Mouse (Mus musculus) midbrain, embryonic 16.5 days (tissue): ENCODE data around the gene Uprt. TPM values are rescaled to one million over a fixed set of nuclear protein-coding genes. Genes with fewer than 3 reads are reported as not detected.

Source experiments
- ATAC-seq: fragments of 200-750 bp; cut with Nextera tagmentation; 2 replicates; pipeline ENCODE4 v1.8.0; 2017; ENCODE audit warnings: moderate TSS enrichment
- H3K27ac ChIP-seq: fragments of 300-500 bp; sonication (generic); 2 replicates; pipeline ENCODE4 v1.5.1; 2014; ENCODE audit warnings: mild to moderate bottlenecking, low read length, mixed read lengths
- H3K27me3 ChIP-seq: fragments of 300-500 bp; sonication (generic); 2 replicates; pipeline ENCODE4 v1.6.1; 2014; ENCODE audit warnings: low read depth, low read length, mixed read lengths; ENCODE audit not compliant: control insufficient read depth, insufficient read depth
- H3K36me3 ChIP-seq: fragments of 300-500 bp; sonication (generic); 2 replicates; pipeline ENCODE4 v1.6.1; 2014; ENCODE audit warnings: mild to moderate bottlenecking, low read length, moderate library complexity, mixed read lengths; ENCODE audit not compliant: control insufficient read depth, insufficient read depth
- H3K4me1 ChIP-seq: fragments of 300-500 bp; sonication (generic); 2 replicates; pipeline ENCODE4 v1.6.1; 2014; ENCODE audit warnings: mild to moderate bottlenecking, low read length, mixed read lengths; ENCODE audit not compliant: control insufficient read depth, insufficient read depth
- H3K4me2 ChIP-seq: fragments of 300-500 bp; sonication (generic); 2 replicates; pipeline ENCODE4 v1.6.1; 2014; ENCODE audit warnings: mild to moderate bottlenecking, low read length, mixed read lengths
- H3K4me3 ChIP-seq: fragments of 300-500 bp; sonication (generic); 2 replicates; pipeline ENCODE4 v1.5.1; 2014; ENCODE audit warnings: low read depth, mild to moderate bottlenecking, low read length, moderate library complexity, mixed read lengths
- H3K9ac ChIP-seq: fragments of 300-500 bp; sonication (generic); 2 replicates; pipeline ENCODE4 v1.6.1; 2014; ENCODE audit warnings: low read depth, low read length, mixed read lengths
- H3K9me3 ChIP-seq: fragments of 300-500 bp; sonication (generic); replicated peaks from 2 replicates; pipeline ENCODE4 v1.6.1; 2014; ENCODE audit warnings: mild to moderate bottlenecking, low read length, mixed read lengths; ENCODE audit not compliant: control insufficient read depth, poor library complexity, severe bottlenecking
- WGBS: fragments of 180-500 bp; shearing (Covaris S2); extraction: QIAGEN DNeasy Blood & Tissue Kit; methylation state at CpG from one replicate; pipeline ENCODE4 v1.1.7; 2014; 5-methylcytosine and 5-hydroxymethylcytosine counted together
- polyA plus RNA-seq: library from polyadenylated mRNA; unstranded; fragments of >200 nt; fragmentation: Nextera tagmentation; extraction: Ambion mirVana; gene quantifications from 2 replicates; pipeline ENCODE4 v1.2.1, GENCODE M21; 2015

Uprt gene
- polyA plus RNA-seq, 1 experiment from 2014 or later: 1.6 TPM

DNA sequence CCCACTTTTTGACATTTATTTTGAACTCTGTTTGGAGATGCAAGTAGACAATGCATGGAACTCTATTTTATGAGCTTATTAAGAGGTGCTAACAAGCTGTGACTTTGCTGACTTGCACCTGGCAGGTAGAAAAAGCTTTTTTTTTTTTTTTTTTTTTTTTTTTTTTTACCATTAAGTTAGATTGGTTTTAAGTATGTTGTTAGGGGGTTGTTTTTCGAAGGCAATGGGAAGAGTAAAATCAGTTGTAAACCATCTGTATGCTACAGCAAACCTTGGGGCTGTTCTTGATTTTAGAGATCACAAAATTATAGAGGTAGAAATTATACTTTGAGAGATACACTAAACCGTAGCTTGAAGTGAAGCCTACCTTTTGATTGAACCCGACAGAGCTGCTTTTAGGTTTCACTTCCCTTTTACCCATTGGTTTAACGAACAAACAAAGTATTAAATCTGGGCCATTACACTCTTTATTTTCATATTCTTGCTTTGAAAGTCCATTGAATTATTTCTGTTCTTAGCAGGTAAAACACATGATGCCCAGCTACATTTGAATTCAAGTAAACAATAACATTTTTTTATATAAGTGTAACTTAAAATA, 6.4 kb downstream of the Uprt start:
- Histone ChIP-seq H3K9ac (no peak overlapping the region), H3K4me1 (peaks cover 5% of the 10 kb centered on the region; the same call in 1 of the 2 replicates), H3K27ac (no peak overlapping the region), H3K36me3 (no peaks in the 10 kb centered on the region), H3K9me3 (no peaks in the 10 kb centered on the region), H3K27me3 (peaks cover 6% of the 10 kb centered on the region), H3K4me3 (no peak overlapping the region), H3K4me2 (no peak overlapping the region)
- no peak for ATAC-seq
- 80% methylated on average over 4 of the region's 4 CpGs for WGBS

- no peak for ATAC-seq
- Histone ChIP-seq H3K36me3 (no peaks in the 10 kb centered on the region), H3K9ac (no peak overlapping the region), H3K4me3 (no peak overlapping the region), H3K9me3 (no peaks in the 10 kb centered on the region), H3K4me1 (no peaks in the 10 kb centered on the region; the same call in 1 of the 2 replicates), H3K27ac (no peak overlapping the region), H3K27me3 (peaks cover 6% of the 10 kb centered on the region), H3K4me2 (no peak overlapping the region)
- 64% methylated on average over 4 of the region's 4 CpGs for WGBS
These were observed 7.2 kb downstream of the Uprt start for GRCm38 (mm10) chrX:104489626-104490355.

DNA sequence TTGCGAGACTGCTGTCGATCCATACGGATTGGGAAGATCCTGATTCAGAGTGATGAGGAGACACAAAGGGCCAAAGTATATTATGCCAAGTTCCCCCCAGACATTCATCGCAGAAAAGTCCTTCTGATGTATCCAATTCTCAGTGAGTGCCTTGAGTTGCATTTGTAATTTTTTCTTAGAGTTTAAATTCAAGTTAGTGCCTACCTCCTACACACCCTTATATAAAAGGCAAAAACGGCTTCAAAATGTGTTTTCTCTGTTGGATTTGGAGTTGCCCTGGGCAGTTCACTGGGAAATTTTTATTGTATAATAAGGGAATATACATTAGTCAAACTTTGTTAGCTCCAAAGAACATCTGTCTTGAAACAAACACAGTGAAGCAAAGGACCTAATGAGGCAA, 19.1 kb downstream of the Uprt start:
- WGBS: 71% methylated on average over 5 of the region's 5 CpGs

GRCm38 (mm10) chrX:104542635-104543034, 60.0 kb downstream of the Uprt start:
- no peak overlapping the region for H3K27ac ChIP-seq
- H3K27me3 ChIP-seq: no peaks in the 10 kb centered on the region
- no peak overlapping the region for H3K4me2 ChIP-seq
- no peaks in the 10 kb centered on the region for H3K4me1 ChIP-seq
- H3K9me3 ChIP-seq: no peaks in the 10 kb centered on the region
- 95% methylated on average over 4 of the region's 4 CpGs for WGBS
- H3K36me3 ChIP-seq: no peaks in the 10 kb centered on the region
- no peak for ATAC-seq
- H3K4me3 ChIP-seq: no peak overlapping the region
- no peak overlapping the region for H3K9ac ChIP-seq

More for the DNA sequence above, 19.1 kb downstream of the Uprt start:
- H3K9me3 ChIP-seq: no peaks in the 10 kb centered on the region
- no peak for ATAC-seq
- no peaks in the 10 kb centered on the region for H3K36me3 ChIP-seq
- H3K9ac ChIP-seq: no peak overlapping the region
- H3K4me3 ChIP-seq: no peak overlapping the region
- H3K27me3 ChIP-seq: peaks cover 4% of the 10 kb centered on the region
- no peak overlapping the region for H3K4me2 ChIP-seq
- H3K4me1 ChIP-seq: no peaks in the 10 kb centered on the region
- H3K27ac ChIP-seq: no peak overlapping the region

DNA sequence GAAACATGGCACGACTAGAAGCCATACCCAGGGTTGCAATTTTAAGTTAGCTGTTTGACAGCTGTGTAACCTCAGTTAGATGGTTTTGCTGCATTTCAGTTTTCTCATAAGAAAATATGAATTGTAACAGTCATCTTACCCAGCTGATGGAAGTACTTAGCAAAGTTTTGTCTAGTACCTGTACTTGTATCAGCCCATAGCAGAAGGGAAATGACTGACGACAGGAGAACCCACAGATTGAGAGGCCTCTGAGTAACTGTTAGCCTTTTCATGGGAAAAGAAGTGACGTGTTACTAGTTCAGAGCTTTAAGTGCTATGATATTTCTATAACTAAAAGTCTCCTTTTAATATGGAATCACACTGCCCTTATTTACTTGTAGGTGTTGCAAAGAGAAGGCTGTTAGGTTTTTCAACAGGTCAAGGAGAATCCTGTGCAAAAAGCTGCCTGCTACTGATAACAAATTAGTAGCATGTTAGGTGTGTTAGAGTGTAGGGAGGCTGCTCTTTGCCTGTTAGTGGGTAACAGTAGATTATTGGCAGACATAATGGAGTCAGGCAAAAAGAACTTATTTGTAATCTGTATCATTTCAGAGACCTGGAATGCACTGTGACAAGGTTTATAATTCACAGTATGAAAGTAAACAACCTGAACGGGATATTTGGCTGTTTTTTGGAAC, 61.4 kb downstream of the Uprt start:
- ATAC-seq: no peak
- Histone ChIP-seq H3K4me1 (no peaks in the 10 kb centered on the region), H3K27me3 (no peaks in the 10 kb centered on the region), H3K4me3 (no peak overlapping the region), H3K27ac (no peak overlapping the region), H3K9me3 (no peaks in the 10 kb centered on the region), H3K4me2 (no peak overlapping the region), H3K36me3 (no peaks in the 10 kb centered on the region), H3K9ac (no peak overlapping the region)
- WGBS: 84% methylated on average over 4 of the region's 4 CpGs

DNA sequence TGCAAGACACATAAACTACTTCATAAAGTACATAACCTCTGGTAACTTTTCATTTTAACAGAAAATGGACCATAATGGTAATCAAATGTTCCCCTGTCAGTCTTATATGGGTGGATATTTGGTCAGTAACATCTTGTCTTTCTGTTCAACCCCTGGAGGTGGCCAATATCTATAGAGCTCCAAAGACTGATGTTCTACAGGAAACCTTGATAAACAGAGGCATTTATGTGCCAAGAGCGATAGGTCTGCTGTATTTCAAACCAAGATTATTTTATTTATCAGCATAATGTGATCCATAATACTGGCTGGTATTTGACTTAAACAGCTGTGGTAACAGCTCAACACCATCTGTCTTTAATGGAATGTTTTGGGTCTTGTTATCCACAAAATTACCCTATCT, 62.7 kb downstream of the Uprt start:
- H3K9ac ChIP-seq: no peak overlapping the region
- ATAC-seq: no peak

More for the DNA sequence above, 62.7 kb downstream of the Uprt start:
- Histone ChIP-seq H3K27me3 (no peaks in the 10 kb centered on the region), H3K4me3 (no peak overlapping the region), H3K4me2 (no peak overlapping the region), H3K4me1 (no peaks in the 10 kb centered on the region), H3K36me3 (no peaks in the 10 kb centered on the region), H3K27ac (no peak overlapping the region), H3K9me3 (no peaks in the 10 kb centered on the region)
- WGBS: 97% methylated on average over 1 of the region's 1 CpGs

Other genes starting within 250 kb of the Uprt start
- 5.7 and 7.2 TPM in 2 replicates for gene Abcb7, start 69.0 kb upstream of the Uprt start, polyA plus RNA-seq
- 4.2 and 4.4 TPM in 2 replicates for gene Zdhhc15, start 188.2 kb downstream of the Uprt start, polyA plus RNA-seq